Mouse (Mus musculus) monocyte, adult 5-6 weeks (primary cell): ENCODE measurements around the gene Ptges3. TPM values are rescaled to one million over a fixed set of nuclear protein-coding genes. Genes with fewer than 3 reads are reported as not detected.

Experiments
- total RNA-seq: library from RNA; stranded (forward); fragments of 200-1000, 200-491, 200-594 nt; gene quantifications from 3 replicates; pipeline ENCODE4 v1.2.3, GENCODE M21; 2017

Gene Ptges3
- total RNA-seq, 1 experiment from 2014 or later = 160 TPM

Other genes starting within 250 kb of the Ptges3 start
- not detected in 3 replicates for gene Rdh19, start 209.0 kb upstream of the Ptges3 start, total RNA-seq
- not detected in 3 replicates for gene Rdh16f2, start 192.5 kb upstream of the Ptges3 start, total RNA-seq
- not detected in 3 replicates for gene Rdh7, start 170.1 kb upstream of the Ptges3 start, total RNA-seq
- not detected in 3 replicates for gene Sdr9c7, start 160.4 kb upstream of the Ptges3 start, total RNA-seq
- gene Hsd17b6, start 51.3 kb upstream of the Ptges3 start, total RNA-seq = not detected in 3 replicates
- 8.2 to 17.1 TPM (median 11.8 TPM) in 3 replicates for gene Prim1, start 43.8 kb upstream of the Ptges3 start, total RNA-seq
- gene Naca, start 23.4 kb upstream of the Ptges3 start, total RNA-seq = 950 to 1,122 TPM (median 1,063 TPM) in 3 replicates
- 601 to 762 TPM (median 711 TPM) in 3 replicates for gene Atp5b, start 24.3 kb downstream of the Ptges3 start, total RNA-seq
- gene Baz2a, start 32.6 kb downstream of the Ptges3 start, total RNA-seq = 36.8 to 80.0 TPM (median 45.1 TPM) in 3 replicates
- gene Rbms2, start 121.3 kb downstream of the Ptges3 start, total RNA-seq = 2.2 to 23.9 TPM (median 6.5 TPM) in 3 replicates
- not detected in 3 replicates for gene Gls2, start 135.5 kb downstream of the Ptges3 start, total RNA-seq
- gene Spryd4, start 152.9 kb downstream of the Ptges3 start, total RNA-seq = 5.1 to 9.0 TPM (median 7.3 TPM) in 3 replicates
- gene Mip, start 166.9 kb downstream of the Ptges3 start, total RNA-seq = not detected in 3 replicates
- 6.0 to 13.5 TPM (median 9.7 TPM) in 3 replicates for gene Timeless, start 173.1 kb downstream of the Ptges3 start, total RNA-seq
- gene Apon, start 195.1 kb downstream of the Ptges3 start, total RNA-seq = not detected in 3 replicates
- 0.39 TPM in 1 of 3 replicates, not detected in the others for gene Apof, start 209.7 kb downstream of the Ptges3 start, total RNA-seq
- 17.5 to 30.8 TPM (median 30.3 TPM) in 3 replicates for gene Stat2, start 211.6 kb downstream of the Ptges3 start, total RNA-seq
- gene Il23a, start 239.8 kb downstream of the Ptges3 start, total RNA-seq = not detected in 3 replicates
- gene Pan2, start 244.4 kb downstream of the Ptges3 start, total RNA-seq = 12.1 to 21.8 TPM (median 14.6 TPM) in 3 replicates